Mouse (Mus musculus): ENCODE measurements around the gene Vps53. TPM values are rescaled to one million over a fixed set of nuclear protein-coding genes. Genes with fewer than 3 reads are reported as not detected.

Gene Vps53
- polyA plus RNA-seq, 1 experiment, result 56.6 TPM

GRCm38 (mm10) chr11:76153236-76153951 is 26.1 kb downstream of the Vps53 start:
- TF ChIP-seq POLR2A (IDR thresholded peaks at IDR 0.05; ENCODE audit: extremely low read depth, insufficient read depth, low read length) (no peak), CTCF (IDR thresholded peaks at IDR 0.05; ENCODE audit: extremely low read depth, insufficient read depth, low read length) (no peak)
- Histone ChIP-seq H3K27ac (ENCODE audit: insufficient read depth, low read length) (no peak overlapping the region), H3K4me3 (ENCODE audit: insufficient read depth, low read length) (no peak overlapping the region)

GRCm38 (mm10) chr11:76150980-76151379 is 28.5 kb downstream of the Vps53 start:
- TF ChIP-seq CTCF (IDR thresholded peaks at IDR 0.05; ENCODE audit: extremely low read depth, insufficient read depth, low read length), result no peak
- no peak for TF ChIP-seq POLR2A (IDR thresholded peaks at IDR 0.05; ENCODE audit: extremely low read depth, insufficient read depth, low read length)
- H3K27ac ChIP-seq (ENCODE audit: insufficient read depth, low read length), result no peak overlapping the region
- H3K4me3 ChIP-seq (ENCODE audit: insufficient read depth, low read length), result no peak overlapping the region
- peaks cover 3% of the 10 kb centered on the region; the same call in 1 of the 2 replicates for H3K4me1 ChIP-seq (ENCODE audit: control insufficient read depth, insufficient read depth, low read length)

More at GRCm38 (mm10) chr11:76153236-76153951, 26.1 kb downstream of the Vps53 start:
- H3K4me1 ChIP-seq (ENCODE audit: control insufficient read depth, insufficient read depth, low read length), result no peaks in the 10 kb centered on the region; the same call in 1 of the 2 replicates

GRCm38 (mm10) chr11:76148055-76149008 is 31.1 kb downstream of the Vps53 start:
- Histone ChIP-seq H3K27ac (ENCODE audit: insufficient read depth, low read length) (no peak overlapping the region), H3K4me1 (ENCODE audit: control insufficient read depth, insufficient read depth, low read length) (peaks cover 3% of the 10 kb centered on the region; the same call in 1 of the 2 replicates), H3K4me3 (ENCODE audit: insufficient read depth, low read length) (no peak overlapping the region)
- TF ChIP-seq CTCF (IDR thresholded peaks at IDR 0.05; ENCODE audit: extremely low read depth, insufficient read depth, low read length) (no peak), POLR2A (IDR thresholded peaks at IDR 0.05; ENCODE audit: extremely low read depth, insufficient read depth, low read length) (no peak)

GRCm38 (mm10) chr11:76146187-76147010 is 33.0 kb downstream of the Vps53 start:
- Histone ChIP-seq H3K4me3 (ENCODE audit: insufficient read depth, low read length) (no peak overlapping the region), H3K27ac (ENCODE audit: insufficient read depth, low read length) (no peak overlapping the region), H3K4me1 (ENCODE audit: control insufficient read depth, insufficient read depth, low read length) (peaks cover 3% of the 10 kb centered on the region; the same call in 1 of the 2 replicates)
- TF ChIP-seq POLR2A (IDR thresholded peaks at IDR 0.05; ENCODE audit: extremely low read depth, insufficient read depth, low read length), result no peak
- TF ChIP-seq CTCF (IDR thresholded peaks at IDR 0.05; ENCODE audit: extremely low read depth, insufficient read depth, low read length), result no peak

- peaks cover 3% of the 10 kb centered on the region; the same call in 1 of the 2 replicates for H3K4me1 ChIP-seq (ENCODE audit: control insufficient read depth, insufficient read depth, low read length)
- H3K27ac ChIP-seq (ENCODE audit: insufficient read depth, low read length), result no peak overlapping the region
- TF ChIP-seq CTCF (IDR thresholded peaks at IDR 0.05; ENCODE audit: extremely low read depth, insufficient read depth, low read length) (no peak), POLR2A (IDR thresholded peaks at IDR 0.05; ENCODE audit: extremely low read depth, insufficient read depth, low read length) (no peak)
- no peak overlapping the region for H3K4me3 ChIP-seq (ENCODE audit: insufficient read depth, low read length)
Observed at GRCm38 (mm10) chr11:76145169-76145568, 34.3 kb downstream of the Vps53 start.

GRCm38 (mm10) chr11:76144386-76144785 is 35.1 kb downstream of the Vps53 start:
- no peak overlapping the region for H3K27ac ChIP-seq (ENCODE audit: insufficient read depth, low read length)
- TF ChIP-seq POLR2A (IDR thresholded peaks at IDR 0.05; ENCODE audit: extremely low read depth, insufficient read depth, low read length) (no peak), CTCF (IDR thresholded peaks at IDR 0.05; ENCODE audit: extremely low read depth, insufficient read depth, low read length) (no peak)

GRCm38 (mm10) chr11:76137996-76138395 is 41.5 kb downstream of the Vps53 start:
- Histone ChIP-seq H3K4me1 (ENCODE audit: control insufficient read depth, insufficient read depth, low read length) (no peaks in the 10 kb centered on the region), H3K27ac (ENCODE audit: insufficient read depth, low read length) (no peak overlapping the region), H3K4me3 (ENCODE audit: insufficient read depth, low read length) (no peak overlapping the region)
- TF ChIP-seq POLR2A (IDR thresholded peaks at IDR 0.05; ENCODE audit: extremely low read depth, insufficient read depth, low read length) (no peak), CTCF (IDR thresholded peaks at IDR 0.05; ENCODE audit: extremely low read depth, insufficient read depth, low read length) (no peak)

More at GRCm38 (mm10) chr11:76144386-76144785, 35.1 kb downstream of the Vps53 start:
- H3K4me1 ChIP-seq (ENCODE audit: control insufficient read depth, insufficient read depth, low read length), result peaks cover 3% of the 10 kb centered on the region; the same call in 1 of the 2 replicates
- H3K4me3 ChIP-seq (ENCODE audit: insufficient read depth, low read length), result no peak overlapping the region

GRCm38 (mm10) chr11:76135641-76136437 is 43.6 kb downstream of the Vps53 start:
- Histone ChIP-seq H3K27ac (ENCODE audit: insufficient read depth, low read length) (no peak overlapping the region), H3K4me1 (ENCODE audit: control insufficient read depth, insufficient read depth, low read length) (no peaks in the 10 kb centered on the region), H3K4me3 (ENCODE audit: insufficient read depth, low read length) (no peak overlapping the region)
- TF ChIP-seq POLR2A (IDR thresholded peaks at IDR 0.05; ENCODE audit: extremely low read depth, insufficient read depth, low read length), result no peak
- no peak for TF ChIP-seq CTCF (IDR thresholded peaks at IDR 0.05; ENCODE audit: extremely low read depth, insufficient read depth, low read length)

Data from cortical plate, adult 2 months (tissue).